Mouse (Mus musculus): ENCODE measurements at regions not wholly inside any gene's neighbourhood (a gene's known extent, or its start where the extent isn't known, plus 50 kb on each side); places are given as distances from the start of the nearest gene placed in this dataset.

GRCm38 (mm10) chr3:159373177-159373576 lies 122.1 kb upstream of the Depdc1a start:
- TF ChIP-seq TCF12 (IDR thresholded peaks at IDR 0.05; ENCODE audit: low read depth, low read length) (no peak), EP300 (IDR thresholded peaks at IDR 0.05; ENCODE audit: low read length) (no peak), ZKSCAN1 (IDR thresholded peaks at IDR 0.05; ENCODE audit: borderline replicate concordance, low read depth, low read length) (no peak), CTCF (conservative IDR thresholded peaks at IDR 0.05 in 1 of 2, IDR thresholded peaks at IDR 0.05 in 1 of 2; ENCODE audit: low read depth in 2 of 2, low read length in 2 of 2) (no peak), CHD2 (IDR thresholded peaks at IDR 0.05; ENCODE audit: low read length) (no peak), POLR2AphosphoS2 (IDR thresholded peaks at IDR 0.05; ENCODE audit: low read depth, low read length) (no peak), MAFK (IDR thresholded peaks at IDR 0.05; ENCODE audit: insufficient replicate concordance, low read length) (no peak), BHLHE40 (IDR thresholded peaks at IDR 0.05; ENCODE audit: low read depth, low read length) (no peak), SMC3 (IDR thresholded peaks at IDR 0.05; ENCODE audit: low read depth, low read length) (no peak)

All from CH12.LX (cell line).